Mouse (Mus musculus) spleen, adult 2 months (tissue): ENCODE results near the gene Mtmr1. TPM values are rescaled to one million over a fixed set of nuclear protein-coding genes. Genes with fewer than 3 reads are reported as not detected.

ENCODE experiments used
- DNase-seq, 2 experiments: peaks; one replicate each; pipeline versions ENCODE4 v3.0.0 to v3.0.0-alpha.2; 2012 to 2021; ENCODE audit warnings: low spot score in 2 of 2, low read depth in 1 of 2
- H3K27ac ChIP-seq: fragments of 200-500 bp; 2 replicates; pipeline ENCODE4 v1.5.1; 2012; ENCODE audit warnings: low read length, inconsistent platforms; ENCODE audit not compliant: insufficient read depth
- H3K27me3 ChIP-seq: fragments of 200-500 bp; 2 replicates; pipeline ENCODE4 v1.6.1; 2012; ENCODE audit warnings: mild to moderate bottlenecking, moderate library complexity, low read length, inconsistent platforms; ENCODE audit not compliant: control insufficient read depth, insufficient read depth
- H3K36me3 ChIP-seq: fragments of 200-500 bp; 2 replicates; pipeline ENCODE4 v1.6.1; 2012; ENCODE audit warnings: mild to moderate bottlenecking, low read length, inconsistent platforms; ENCODE audit not compliant: control insufficient read depth, insufficient read depth
- H3K4me1 ChIP-seq: fragments of 200-500 bp; 2 replicates; pipeline ENCODE4 v1.6.1; 2011; ENCODE audit warnings: inconsistent platforms; ENCODE audit not compliant: control insufficient read depth, insufficient read depth, insufficient read length
- H3K4me3 ChIP-seq: fragments of 200-500 bp; 2 replicates; pipeline ENCODE4 v1.5.1; 2011; ENCODE audit warnings: mild to moderate bottlenecking, inconsistent platforms; ENCODE audit not compliant: insufficient read depth, insufficient read length; ENCODE audit errors: extremely low read depth
- CTCF ChIP-seq: fragments of 200-500 bp; IDR thresholded peaks from 2 replicates; pipeline ENCODE4 v1.5.1; 2011; ENCODE audit warnings: mild to moderate bottlenecking, inconsistent platforms; ENCODE audit not compliant: insufficient read depth, insufficient read length, insufficient replicate concordance; ENCODE audit errors: extremely low read depth
- POLR2A ChIP-seq: fragments of 200-500 bp; IDR thresholded peaks from 2 replicates; pipeline ENCODE4 v1.6.1; 2011; ENCODE audit warnings: low read depth, low read length, inconsistent platforms
- WGBS: fragments of 180-500 bp; shearing (Covaris S2); methylation state at CpG from one replicate; pipeline ENCODE4 v1.1.7; 2018; 5-methylcytosine and 5-hydroxymethylcytosine counted together
- polyA plus RNA-seq: library from polyadenylated mRNA; depleted of rRNA; stranded (reverse); fragments of >200 nt; gene quantifications from 2 replicates; pipeline ENCODE4 v1.2.3, GENCODE M21; 2012

Gene Mtmr1
- polyA plus RNA-seq, 1 experiment, result 8.8 TPM

DNA sequence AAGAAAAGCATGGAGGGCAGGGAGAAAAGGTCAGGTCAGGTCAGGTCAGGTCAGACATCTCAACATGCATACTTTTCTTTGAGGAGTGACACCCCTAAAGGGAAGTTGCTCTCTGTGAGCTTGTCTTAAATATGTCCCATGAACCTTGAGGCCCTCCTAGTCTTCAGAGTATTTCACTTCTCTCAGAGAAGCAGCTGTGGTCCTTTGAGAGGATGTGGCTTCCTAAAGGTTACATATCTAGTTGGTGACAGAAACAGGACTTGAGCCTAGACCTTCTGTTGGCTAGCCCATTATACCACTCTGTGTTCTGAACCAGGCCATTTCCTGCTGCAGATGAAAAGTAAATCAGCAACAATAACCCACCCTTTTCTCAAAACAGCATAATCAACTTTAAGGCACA lies 2.4 kb downstream of the Mtmr1 start:
- H3K36me3 ChIP-seq, result no peaks in the 10 kb centered on the region
- peak overlapping the region; percentile 82 for H3K27ac ChIP-seq
- TF ChIP-seq POLR2A, result no peak
- TF ChIP-seq CTCF, result no peak
- DNase-seq, result no peak
- no peak overlapping the region for H3K4me3 ChIP-seq
- no peaks in the 10 kb centered on the region for H3K27me3 ChIP-seq
- peaks cover 8% of the 10 kb centered on the region for H3K4me1 ChIP-seq

- no peak for DNase-seq
- WGBS, result 84% methylated on average over 1 of the region's 1 CpGs
- Histone ChIP-seq H3K36me3 (no peaks in the 10 kb centered on the region), H3K27ac (no peak overlapping the region), H3K4me3 (no peak overlapping the region), H3K27me3 (no peaks in the 10 kb centered on the region), H3K4me1 (no peaks in the 10 kb centered on the region)
- TF ChIP-seq POLR2A, result no peak
- TF ChIP-seq CTCF, result no peak
Measured at GRCm38 (mm10) chrX:71376781-71377180, 12.2 kb downstream of the Mtmr1 start.

GRCm38 (mm10) chrX:71378435-71378834 lies 13.9 kb downstream of the Mtmr1 start:
- no peak overlapping the region; the same call in 1 of the 2 replicates for H3K27ac ChIP-seq
- DNase-seq, result no peak
- H3K27me3 ChIP-seq, result no peaks in the 10 kb centered on the region
- H3K4me3 ChIP-seq, result no peak overlapping the region
- 47% methylated on average over 2 of the region's 2 CpGs for WGBS
- H3K4me1 ChIP-seq, result no peaks in the 10 kb centered on the region
- TF ChIP-seq CTCF, result no peak
- TF ChIP-seq POLR2A, result no peak
- H3K36me3 ChIP-seq, result no peaks in the 10 kb centered on the region

- no peaks in the 10 kb centered on the region for H3K27me3 ChIP-seq
- H3K4me3 ChIP-seq, result no peak overlapping the region
- DNase-seq, result no peak
- no peak for TF ChIP-seq POLR2A
- peak; percentile 48; the same call in 1 of the 2 replicates for TF ChIP-seq CTCF
- H3K27ac ChIP-seq, result no peak overlapping the region
- H3K36me3 ChIP-seq, result 0 out of 2 replicates have a peak, but pooled peaks cover 2% of the 10 kb centered on the region
- no peaks in the 10 kb centered on the region for H3K4me1 ChIP-seq
- WGBS, result 57% methylated on average over 5 of the region's 5 CpGs
Measured at GRCm38 (mm10) chrX:71381571-71381970, 17.0 kb downstream of the Mtmr1 start.

DNA sequence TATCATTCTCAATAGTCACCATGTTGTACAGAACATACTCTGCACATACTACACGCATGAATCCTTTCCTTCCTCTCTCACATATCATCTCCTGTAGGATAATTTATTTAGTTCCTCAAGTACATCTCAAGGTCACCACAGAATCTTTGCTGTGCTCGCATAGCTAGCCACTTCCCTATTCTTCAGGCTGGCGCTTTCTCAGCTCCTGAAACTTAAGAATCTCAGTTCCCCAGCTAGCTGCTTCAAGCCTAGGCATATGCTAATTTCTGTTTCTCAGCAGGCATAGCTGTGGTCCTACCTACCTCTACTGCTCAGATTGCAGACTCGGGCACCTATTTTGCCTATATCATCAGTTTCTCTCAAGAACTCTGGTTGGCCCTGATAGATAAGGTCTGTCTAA lies 31.8 kb downstream of the Mtmr1 start:
- DNase-seq, result no peak
- TF ChIP-seq POLR2A, result no peak
- no peak for TF ChIP-seq CTCF
- Histone ChIP-seq H3K27ac (no peak overlapping the region), H3K4me1 (no peaks in the 10 kb centered on the region), H3K36me3 (peaks cover 4% of the 10 kb centered on the region; the same call in 1 of the 2 replicates), H3K4me3 (no peak overlapping the region), H3K27me3 (no peaks in the 10 kb centered on the region)
- 50% methylated on average over 4 of the region's 4 CpGs for WGBS

DNA sequence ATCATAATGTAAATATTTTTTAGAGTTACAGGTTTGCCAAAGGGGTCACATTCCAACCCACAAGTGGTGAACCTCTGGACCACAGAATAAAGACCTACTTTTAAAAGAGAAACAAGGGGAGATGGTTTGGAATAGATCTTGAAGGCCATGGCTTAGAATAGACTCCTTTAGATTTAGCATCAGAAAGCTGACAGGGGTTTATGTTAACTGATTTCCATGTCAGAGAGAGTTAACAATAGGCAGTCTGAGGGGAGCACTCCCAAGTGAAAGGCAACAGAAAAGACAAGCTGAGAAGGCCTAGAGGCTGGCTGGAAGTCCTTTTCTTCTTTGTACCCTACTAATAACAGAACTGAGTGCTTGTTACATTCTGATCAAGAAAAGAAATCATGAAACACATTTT lies 41.7 kb downstream of the Mtmr1 start:
- Histone ChIP-seq H3K27ac (no peak overlapping the region), H3K27me3 (no peaks in the 10 kb centered on the region), H3K4me1 (no peaks in the 10 kb centered on the region), H3K36me3 (peaks cover 5% of the 10 kb centered on the region), H3K4me3 (no peak overlapping the region)
- no peak for DNase-seq
- TF ChIP-seq CTCF, result no peak

DNA sequence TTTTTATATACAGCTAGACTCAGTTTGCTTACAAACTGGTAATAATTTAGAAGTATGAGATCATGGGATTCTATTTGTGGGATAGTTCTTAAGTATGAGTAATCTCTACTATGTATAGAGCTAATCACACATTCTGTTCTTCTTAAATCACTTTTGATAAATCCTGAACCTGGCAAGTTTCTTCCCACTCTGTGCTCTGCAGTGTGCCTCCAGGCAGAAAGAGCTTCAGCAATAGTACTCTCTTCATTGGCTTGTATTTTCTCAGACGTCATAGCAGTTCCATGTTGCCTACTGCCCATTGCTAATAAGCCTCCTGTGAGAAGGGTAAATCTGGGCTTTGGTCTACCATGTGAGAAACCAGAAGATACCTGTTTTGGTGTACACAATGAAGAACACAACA lies 43.8 kb downstream of the Mtmr1 start:
- WGBS, result 91% methylated on average over 1 of the region's 1 CpGs
- H3K4me3 ChIP-seq, result no peak overlapping the region
- H3K4me1 ChIP-seq, result no peaks in the 10 kb centered on the region
- no peak for TF ChIP-seq CTCF
- TF ChIP-seq POLR2A, result no peak
- H3K27ac ChIP-seq, result no peak overlapping the region
- H3K27me3 ChIP-seq, result no peaks in the 10 kb centered on the region
- DNase-seq, result no peak
- H3K36me3 ChIP-seq, result peaks cover 5% of the 10 kb centered on the region

- Histone ChIP-seq H3K36me3 (peaks cover 8% of the 10 kb centered on the region), H3K4me3 (no peak overlapping the region), H3K27me3 (no peaks in the 10 kb centered on the region), H3K4me1 (no peaks in the 10 kb centered on the region), H3K27ac (no peak overlapping the region)
- no peak for TF ChIP-seq CTCF
- 87% methylated on average over 3 of the region's 3 CpGs for WGBS
- DNase-seq, result no peak
Measured at GRCm38 (mm10) chrX:71412776-71413175, 48.2 kb downstream of the Mtmr1 start.
